Mouse (Mus musculus): ENCODE results near the gene Rbpj. TPM values are rescaled to one million over a fixed set of nuclear protein-coding genes. Genes with fewer than 3 reads are reported as not detected.

The Rbpj gene
- polyA plus RNA-seq, 1 experiment, result 5.2 TPM

GRCm38 (mm10) chr5:53437767-53438166 lies 28.2 kb upstream of the Rbpj start:
- Histone ChIP-seq H3K4me1 (ENCODE audit: control insufficient read depth, insufficient read depth, insufficient read length, low read length) (no peaks in the 10 kb centered on the region), H3K27ac (ENCODE audit: insufficient read depth, low read depth, low read length) (no peak overlapping the region), H3K36me3 (ENCODE audit: control insufficient read depth, insufficient read depth, low read length) (no peaks in the 10 kb centered on the region), H3K27me3 (ENCODE audit: control insufficient read depth, insufficient read depth, low read length) (no peaks in the 10 kb centered on the region), H3K4me3 (ENCODE audit: low read depth, low read length) (no peak overlapping the region)
- WGBS, result 56% methylated on average over 4 of the region's 4 CpGs
- TF ChIP-seq POLR2A (IDR thresholded peaks at IDR 0.05; ENCODE audit: low read depth, low read length), result no peak
- no peak for TF ChIP-seq CTCF (IDR thresholded peaks at IDR 0.05; ENCODE audit: extremely low read depth, insufficient read length, insufficient replicate concordance, low read depth, low read length)

DNA sequence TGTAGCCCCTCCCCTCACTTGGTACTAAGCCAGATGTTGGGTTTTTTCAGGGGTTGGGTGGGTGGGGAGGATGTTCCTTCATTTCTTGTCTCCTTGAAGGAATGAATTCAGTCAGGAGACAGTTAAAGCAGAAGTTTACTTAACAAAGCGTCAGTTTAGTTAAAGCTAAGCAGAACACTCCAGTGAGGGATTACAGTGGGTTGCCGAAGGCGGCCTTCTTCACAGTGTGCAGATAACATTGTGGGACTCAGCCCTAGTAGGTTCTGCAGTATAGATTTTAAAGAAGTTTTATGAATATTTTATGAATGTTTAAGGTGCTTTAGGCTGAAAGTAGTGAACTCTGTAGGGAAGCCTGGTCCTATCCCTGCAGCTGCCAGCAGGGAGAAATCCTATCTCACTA lies 27.7 kb upstream of the Rbpj start:
- no peaks in the 10 kb centered on the region for H3K36me3 ChIP-seq (ENCODE audit: control insufficient read depth, insufficient read depth, low read length)
- WGBS, result 72% methylated on average over 3 of the region's 3 CpGs
- no peak overlapping the region for H3K27ac ChIP-seq (ENCODE audit: insufficient read depth, low read depth, low read length)
- H3K27me3 ChIP-seq (ENCODE audit: control insufficient read depth, insufficient read depth, low read length), result no peaks in the 10 kb centered on the region
- H3K4me1 ChIP-seq (ENCODE audit: control insufficient read depth, insufficient read depth, insufficient read length, low read length), result no peaks in the 10 kb centered on the region
- TF ChIP-seq POLR2A (IDR thresholded peaks at IDR 0.05; ENCODE audit: low read depth, low read length) (no peak), CTCF (IDR thresholded peaks at IDR 0.05; ENCODE audit: extremely low read depth, insufficient read length, insufficient replicate concordance, low read depth, low read length) (no peak)
- H3K4me3 ChIP-seq (ENCODE audit: low read depth, low read length), result no peak overlapping the region

DNA sequence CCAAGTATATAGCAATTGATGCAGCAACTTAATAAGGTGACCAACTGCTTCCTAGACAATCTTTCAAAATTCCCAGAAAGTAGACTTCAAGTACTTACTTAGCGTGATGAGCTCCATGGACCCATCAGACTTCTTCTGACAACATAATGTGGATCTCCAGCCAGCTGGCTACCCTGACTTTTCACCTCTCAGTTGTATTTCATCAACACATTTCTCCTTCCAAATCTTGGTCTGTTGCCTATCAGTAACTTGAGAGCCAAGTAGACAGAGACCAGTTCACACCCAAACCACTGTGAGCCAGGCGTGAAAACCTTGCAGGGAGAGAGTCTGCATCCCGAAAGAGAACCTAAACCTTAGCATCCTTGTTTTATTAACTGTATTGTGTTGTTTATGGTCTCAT lies 26.3 kb upstream of the Rbpj start:
- no peak overlapping the region for H3K4me3 ChIP-seq (ENCODE audit: low read depth, low read length)
- TF ChIP-seq POLR2A (IDR thresholded peaks at IDR 0.05; ENCODE audit: low read depth, low read length), result no peak
- no peak for TF ChIP-seq CTCF (IDR thresholded peaks at IDR 0.05; ENCODE audit: extremely low read depth, insufficient read length, insufficient replicate concordance, low read depth, low read length)
- no peaks in the 10 kb centered on the region for H3K27me3 ChIP-seq (ENCODE audit: control insufficient read depth, insufficient read depth, low read length)
- WGBS, result 78% methylated on average over 3 of the region's 3 CpGs
- no peaks in the 10 kb centered on the region for H3K36me3 ChIP-seq (ENCODE audit: control insufficient read depth, insufficient read depth, low read length)
- no peak overlapping the region for H3K27ac ChIP-seq (ENCODE audit: insufficient read depth, low read depth, low read length)
- H3K4me1 ChIP-seq (ENCODE audit: control insufficient read depth, insufficient read depth, insufficient read length, low read length), result no peaks in the 10 kb centered on the region

DNA sequence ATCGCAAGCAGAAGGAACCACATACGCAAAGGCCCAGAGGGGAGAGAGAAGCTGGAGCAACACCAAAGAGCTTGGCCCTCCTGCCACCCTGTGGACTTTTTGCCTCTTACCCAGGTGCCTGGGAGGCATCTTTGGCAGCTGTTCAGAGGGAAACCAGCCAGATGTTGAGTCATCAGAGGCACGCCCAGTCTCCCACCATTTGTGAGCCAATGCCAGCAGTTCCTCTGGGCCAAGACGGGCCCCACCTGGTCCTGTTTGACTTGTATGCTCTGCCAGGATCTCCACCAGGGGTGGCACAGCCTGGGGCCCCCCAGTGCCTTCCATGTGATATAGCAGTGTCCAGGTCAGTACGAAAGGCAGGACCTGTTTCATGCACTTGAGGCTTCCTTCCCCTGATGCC lies 21.9 kb upstream of the Rbpj start:
- TF ChIP-seq CTCF (IDR thresholded peaks at IDR 0.05; ENCODE audit: extremely low read depth, insufficient read length, insufficient replicate concordance, low read depth, low read length), result no peak
- no peak for TF ChIP-seq POLR2A (IDR thresholded peaks at IDR 0.05; ENCODE audit: low read depth, low read length)
- no peaks in the 10 kb centered on the region for H3K4me1 ChIP-seq (ENCODE audit: control insufficient read depth, insufficient read depth, insufficient read length, low read length)
- no peaks in the 10 kb centered on the region for H3K36me3 ChIP-seq (ENCODE audit: control insufficient read depth, insufficient read depth, low read length)
- no peak overlapping the region for H3K27ac ChIP-seq (ENCODE audit: insufficient read depth, low read depth, low read length)
- 32% methylated on average over 5 of the region's 5 CpGs for WGBS
- H3K27me3 ChIP-seq (ENCODE audit: control insufficient read depth, insufficient read depth, low read length), result no peaks in the 10 kb centered on the region
- no peak overlapping the region for H3K4me3 ChIP-seq (ENCODE audit: low read depth, low read length)

DNA sequence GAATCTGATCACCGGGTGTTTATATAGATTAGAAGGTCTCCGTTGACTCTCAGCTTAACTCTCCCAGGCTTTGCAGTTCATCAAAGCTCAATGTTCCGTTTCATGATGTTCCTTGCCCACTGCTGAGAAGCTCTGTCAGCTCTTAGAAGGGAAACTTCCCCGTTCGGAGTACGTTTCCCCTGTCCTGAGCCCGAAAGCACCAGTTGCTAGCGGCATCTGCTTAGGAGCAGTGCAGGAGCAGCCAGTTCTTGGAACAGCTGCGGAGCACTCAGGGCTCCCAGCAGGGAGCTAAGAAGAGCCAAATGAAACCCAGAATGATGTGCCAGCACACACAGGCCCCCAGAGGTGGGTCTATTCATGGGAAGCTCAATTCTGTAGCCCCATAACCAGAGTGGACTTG lies 15.0 kb upstream of the Rbpj start:
- Histone ChIP-seq H3K4me1 (ENCODE audit: control insufficient read depth, insufficient read depth, insufficient read length, low read length) (no peaks in the 10 kb centered on the region), H3K27me3 (ENCODE audit: control insufficient read depth, insufficient read depth, low read length) (no peaks in the 10 kb centered on the region), H3K36me3 (ENCODE audit: control insufficient read depth, insufficient read depth, low read length) (no peaks in the 10 kb centered on the region), H3K4me3 (ENCODE audit: low read depth, low read length) (no peak overlapping the region), H3K27ac (ENCODE audit: insufficient read depth, low read depth, low read length) (peak overlapping the region; percentile 27; the same call in 1 of the 2 replicates)
- WGBS, result 60% methylated on average over 9 of the region's 9 CpGs
- TF ChIP-seq POLR2A (IDR thresholded peaks at IDR 0.05; ENCODE audit: low read depth, low read length) (no peak), CTCF (IDR thresholded peaks at IDR 0.05; ENCODE audit: extremely low read depth, insufficient read length, insufficient replicate concordance, low read depth, low read length) (no peak)

- Histone ChIP-seq H3K27me3 (ENCODE audit: control insufficient read depth, insufficient read depth, low read length) (no peaks in the 10 kb centered on the region), H3K4me1 (ENCODE audit: control insufficient read depth, insufficient read depth, insufficient read length, low read length) (no peaks in the 10 kb centered on the region), H3K4me3 (ENCODE audit: low read depth, low read length) (no peak overlapping the region), H3K36me3 (ENCODE audit: control insufficient read depth, insufficient read depth, low read length) (no peaks in the 10 kb centered on the region), H3K27ac (ENCODE audit: insufficient read depth, low read depth, low read length) (no peak overlapping the region)
- no peak for TF ChIP-seq POLR2A (IDR thresholded peaks at IDR 0.05; ENCODE audit: low read depth, low read length)
- no peak for TF ChIP-seq CTCF (IDR thresholded peaks at IDR 0.05; ENCODE audit: extremely low read depth, insufficient read length, insufficient replicate concordance, low read depth, low read length)
- WGBS, result 91% methylated on average over 8 of the region's 8 CpGs
Measured at GRCm38 (mm10) chr5:53451829-53452228, 14.1 kb upstream of the Rbpj start.

DNA sequence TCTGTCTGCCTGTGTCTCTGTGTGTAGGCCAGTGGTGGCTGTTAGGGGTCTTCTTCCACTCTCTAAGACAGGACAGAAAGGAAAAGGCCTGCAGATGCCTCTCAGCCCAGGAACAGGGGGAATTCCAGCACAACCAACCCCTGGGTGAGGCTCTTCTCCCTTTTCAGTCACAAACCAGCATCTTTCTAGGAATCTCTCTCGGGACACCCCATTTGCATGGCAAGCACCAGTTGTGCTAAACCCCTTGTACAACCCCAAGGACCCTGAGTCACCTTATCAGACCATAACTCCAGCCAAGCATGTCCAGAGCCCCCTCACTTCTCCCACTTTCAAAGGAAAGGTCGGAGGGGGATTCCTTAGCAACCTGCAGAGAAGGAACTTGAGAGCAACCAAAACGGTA lies 13.0 kb upstream of the Rbpj start:
- Histone ChIP-seq H3K27me3 (ENCODE audit: control insufficient read depth, insufficient read depth, low read length) (no peaks in the 10 kb centered on the region), H3K27ac (ENCODE audit: insufficient read depth, low read depth, low read length) (no peak overlapping the region), H3K36me3 (ENCODE audit: control insufficient read depth, insufficient read depth, low read length) (no peaks in the 10 kb centered on the region), H3K4me1 (ENCODE audit: control insufficient read depth, insufficient read depth, insufficient read length, low read length) (no peaks in the 10 kb centered on the region), H3K4me3 (ENCODE audit: low read depth, low read length) (no peak overlapping the region)
- TF ChIP-seq CTCF (IDR thresholded peaks at IDR 0.05; ENCODE audit: extremely low read depth, insufficient read length, insufficient replicate concordance, low read depth, low read length) (no peak), POLR2A (IDR thresholded peaks at IDR 0.05; ENCODE audit: low read depth, low read length) (no peak)
- 34% methylated on average over 3 of the region's 3 CpGs for whole genome bisulfite sequencing

GRCm38 (mm10) chr5:53454706-53455105 lies 11.2 kb upstream of the Rbpj start:
- H3K4me3 ChIP-seq (ENCODE audit: low read depth, low read length), result no peak overlapping the region
- 70% methylated on average over 9 of the region's 9 CpGs for WGBS
- TF ChIP-seq CTCF (IDR thresholded peaks at IDR 0.05; ENCODE audit: extremely low read depth, insufficient read length, insufficient replicate concordance, low read depth, low read length) (no peak), POLR2A (IDR thresholded peaks at IDR 0.05; ENCODE audit: low read depth, low read length) (no peak)
- no peak overlapping the region for H3K27ac ChIP-seq (ENCODE audit: insufficient read depth, low read depth, low read length)
- no peaks in the 10 kb centered on the region for H3K27me3 ChIP-seq (ENCODE audit: control insufficient read depth, insufficient read depth, low read length)
- no peaks in the 10 kb centered on the region for H3K36me3 ChIP-seq (ENCODE audit: control insufficient read depth, insufficient read depth, low read length)
- no peaks in the 10 kb centered on the region for H3K4me1 ChIP-seq (ENCODE audit: control insufficient read depth, insufficient read depth, insufficient read length, low read length)

All from small intestine, adult 2 months (tissue).